Mouse (Mus musculus) megakaryocyte, embryonic 14.5 days (primary cell): Measurements from ENCODE around the gene Irf9.

Source experiments
- FLI1 ChIP-seq: IDR thresholded peaks from 2 replicates; pipeline ENCODE4 v1.6.1; 2012; ENCODE audit warnings: low read length, inconsistent platforms, mixed read lengths
- GATA1 ChIP-seq: IDR thresholded peaks from 3 replicates; pipeline ENCODE4 v1.6.1; 2012; ENCODE audit warnings: mixed read lengths, low read length, inconsistent platforms, borderline replicate concordance

DNA sequence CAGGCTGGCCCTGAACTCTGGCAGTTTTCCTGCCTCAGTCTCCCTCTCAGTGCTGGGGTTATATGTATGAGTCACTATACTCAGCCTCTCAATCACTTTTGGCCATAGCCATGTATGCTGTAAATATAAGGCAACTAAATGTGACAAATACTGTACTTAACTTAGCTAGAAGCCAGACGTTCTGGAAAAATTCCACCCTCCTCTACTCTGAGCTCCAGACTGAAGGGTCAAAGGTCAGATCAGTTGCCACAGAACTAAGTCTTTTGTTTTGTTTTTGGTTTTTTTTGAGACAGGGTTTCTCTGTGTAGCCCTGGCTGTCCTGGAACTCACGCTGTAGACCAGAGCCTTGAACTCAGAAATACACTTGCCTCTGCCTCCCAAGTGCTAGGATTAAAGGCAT, 12.5 kb downstream of the Irf9 start:
- no peak for TF ChIP-seq GATA1
- no peak for TF ChIP-seq FLI1
